Mouse (Mus musculus): Measurements from ENCODE around the gene Efnb1.

GRCm38 (mm10) chrX:99154358-99154757, 18.4 kb downstream of the Efnb1 start:
- TF ChIP-seq CTCF (IDR thresholded peaks at IDR 0.05; ENCODE audit: low read depth) (no peak), EP300 (IDR thresholded peaks at IDR 0.05; ENCODE audit: low read depth) (no peak)
